Mouse (Mus musculus): ENCODE measurements around the gene Lmo2. TPM values are rescaled to one million over a fixed set of nuclear protein-coding genes. Genes with fewer than 3 reads are reported as not detected.

Lmo2 gene
- polyA plus RNA-seq (2017; shearing (Covaris generic)), result 0.56 TPM

DNA sequence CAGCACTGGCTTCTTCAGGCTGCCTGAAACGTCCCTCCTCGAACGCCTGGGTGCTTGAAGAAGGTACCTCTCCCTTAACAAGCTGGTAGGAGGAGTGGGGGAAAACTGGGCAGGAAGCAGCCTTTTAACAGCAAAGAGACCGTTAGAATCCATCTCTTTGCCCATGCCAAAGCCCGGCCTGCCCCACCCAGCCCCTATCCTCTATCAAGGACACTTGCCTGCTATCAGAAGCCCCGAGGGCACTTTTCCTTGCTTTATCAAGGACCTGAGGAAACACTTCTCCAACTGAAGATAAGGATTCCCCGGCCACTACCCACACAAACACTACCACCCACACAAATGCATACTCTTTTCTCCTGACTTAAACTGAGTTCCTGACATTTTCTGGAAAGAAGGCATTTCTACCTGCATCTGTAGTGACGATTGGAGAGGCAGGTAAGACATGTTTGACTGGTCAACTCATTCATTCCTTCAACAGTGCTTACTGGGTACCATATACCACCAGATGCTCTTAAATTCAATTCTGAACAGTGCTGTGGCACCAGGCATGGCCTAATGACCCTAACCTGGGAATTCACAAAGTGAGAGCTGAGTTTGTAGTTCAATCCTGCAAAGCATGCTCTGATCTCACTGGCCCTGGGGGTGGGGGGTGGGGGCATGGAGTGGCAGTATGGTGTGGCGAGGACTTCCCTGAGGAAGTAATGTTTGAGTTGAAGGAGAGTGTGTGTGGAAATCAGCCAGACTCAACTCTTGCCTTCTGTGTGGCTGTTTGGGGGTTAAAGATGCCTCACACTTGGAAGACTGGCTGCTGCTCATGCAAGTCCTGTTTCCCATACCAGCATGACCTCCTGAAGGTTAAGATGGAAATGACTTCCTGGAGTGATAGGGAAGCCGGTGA, at the start of gene Lmo2:
Lmo2 (plus strand) TSS at position 338 of the 898 bp plus-strand sequence.

DNA sequence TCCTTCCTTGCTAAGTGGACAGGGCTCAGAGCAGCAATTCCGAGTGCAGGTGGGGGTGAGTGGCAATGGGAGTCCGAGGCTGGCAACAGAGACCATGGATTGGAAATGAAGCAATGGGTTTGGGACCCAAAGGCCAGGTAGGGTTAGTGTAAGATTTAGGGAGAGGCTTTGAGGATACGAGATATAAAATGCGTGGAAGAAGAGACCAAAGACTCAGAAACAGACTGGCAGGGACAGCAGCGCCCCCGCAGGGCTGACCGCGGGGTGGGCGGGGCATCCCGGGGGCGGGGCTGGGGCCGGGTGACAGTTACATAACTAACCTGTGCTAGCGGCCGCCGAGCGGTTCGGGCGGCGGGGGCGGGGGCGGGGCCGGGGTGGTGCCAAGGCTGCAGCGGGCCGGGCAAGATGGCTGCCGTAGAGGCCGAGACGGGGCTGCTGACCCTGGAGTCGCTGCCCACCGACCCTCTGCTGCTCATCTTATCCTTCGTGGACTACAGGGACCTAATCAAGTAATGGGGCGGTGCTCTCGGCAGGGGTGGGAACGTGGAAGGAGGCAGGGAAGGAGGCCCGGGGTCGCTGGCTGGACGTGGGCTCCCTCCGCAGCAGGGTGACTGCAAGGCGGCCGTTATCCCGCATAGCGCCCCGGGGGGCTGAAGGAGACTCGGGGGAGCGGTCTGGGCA, 69.8 kb downstream of the Lmo2 start, which contains the start of gene Fbxo3:
Fbxo3 (plus strand) TSS at position 264 of the 681 bp plus-strand sequence.

DNA sequence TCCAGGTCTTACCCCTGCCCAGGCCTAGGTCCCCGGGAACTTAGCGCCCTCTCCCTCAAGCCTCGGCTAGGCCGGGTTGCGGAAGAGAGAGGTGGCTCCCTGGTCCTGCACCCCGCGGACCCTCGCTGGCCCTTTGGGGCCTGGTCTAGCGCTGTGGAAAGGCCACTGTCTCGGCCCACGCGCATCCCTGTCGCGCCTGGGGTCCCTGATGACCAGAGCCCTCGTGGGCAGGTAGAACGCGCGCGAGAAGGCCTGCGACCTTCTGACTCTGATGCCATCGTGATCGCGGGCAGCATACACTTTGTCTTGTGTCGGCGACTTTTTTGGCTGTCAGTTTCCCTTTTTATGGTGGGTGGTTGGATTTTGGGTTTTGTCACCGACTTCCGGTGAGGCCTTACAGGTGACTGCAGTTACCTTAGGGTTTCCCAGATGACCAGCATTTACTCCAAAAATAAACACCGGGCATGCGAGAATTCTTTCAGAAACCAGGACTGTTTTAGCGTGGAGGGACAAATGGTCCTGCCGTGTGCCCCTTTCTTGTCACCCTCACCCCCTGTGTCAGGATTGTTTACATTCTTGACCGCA, 70.4 kb downstream of the Lmo2 start, which contains the start of gene 4931422A03Rik:
4931422A03Rik (minus strand) TSS at position 223 of the 585 bp plus-strand sequence.

Other genes with a start within 250 kb of the Lmo2 start
- 40.1 TPM for gene Nat10, start 196.7 kb upstream of the Lmo2 start, polyA plus RNA-seq (2017; shearing (Covaris generic))
- 267 TPM for gene Caprin1, start 160.3 kb upstream of the Lmo2 start, polyA plus RNA-seq (2017; shearing (Covaris generic))
- gene Fbxo3, start 69.7 kb downstream of the Lmo2 start, polyA plus RNA-seq (2017; shearing (Covaris generic)), result 38.4 TPM
- 6.4 TPM for gene 4931422A03Rik, start 70.4 kb downstream of the Lmo2 start, polyA plus RNA-seq (2017; shearing (Covaris generic))
- 0.27 TPM for gene Gm10912, start 107.8 kb downstream of the Lmo2 start, polyA plus RNA-seq (2017; shearing (Covaris generic))
- gene Gm10799, start 110.6 kb downstream of the Lmo2 start, polyA plus RNA-seq (2017; shearing (Covaris generic)), result not detected
- not detected for gene Cd59b, start 111.9 kb downstream of the Lmo2 start, polyA plus RNA-seq (2017; shearing (Covaris generic))
- not detected for gene Cd59a, start 137.8 kb downstream of the Lmo2 start, polyA plus RNA-seq (2017; shearing (Covaris generic))
- gene A930018P22Rik, start 164.8 kb downstream of the Lmo2 start, polyA plus RNA-seq (2017; shearing (Covaris generic)), result not detected